In the genomic region with DNA sequence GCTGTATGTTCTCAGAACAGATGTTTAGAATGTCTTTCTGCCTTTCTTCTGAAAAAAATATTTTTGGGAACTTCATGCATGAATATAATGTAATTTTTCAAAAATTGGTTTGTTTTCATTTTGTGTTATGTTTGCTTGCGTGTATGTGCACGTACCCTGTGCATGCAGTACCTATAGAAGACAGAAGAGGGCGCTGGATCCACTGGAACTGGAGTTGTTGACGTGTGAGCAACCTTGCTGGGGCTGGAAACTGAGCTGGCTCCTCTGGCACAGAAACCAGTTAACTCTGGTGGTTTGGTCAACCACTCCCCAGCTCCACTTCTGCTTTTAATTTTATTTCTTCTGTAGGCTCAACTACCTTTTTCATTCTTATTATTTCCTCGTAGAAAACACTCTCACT, we compare ENCODE assay signal across 9 mouse cellular contexts.
DNase-seq lines count a peak whose midpoint lies in the region; ATAC-seq and TF ChIP-seq lines count a peak whose summit lies in the region.
"Had no signal": no experiment of that assay in that cellular context is flagged by ENCODE, and none has a peak within 500 bp of the region (broad histone marks: within the 10 kb centered on the region; RNA-seq: fewer than 3 reads in every experiment).

No protein-coding gene starts in this region.

- no peak overlapping the region for H3K4me2 ChIP-seq in intestine, postnatal 0 days (replicated peaks; ENCODE audit: low read depth)
- H3K4me2 ChIP-seq in intestine, embryonic 15.5 days (replicated peaks): no peak overlapping the region
- no peak overlapping the region for H3K4me2 ChIP-seq in kidney, postnatal 0 days (ENCODE audit: low read length)
- H3K4me2 ChIP-seq: lung, embryonic 15.5 days had no signal

- no peaks in the 10 kb centered on the region for H3K4me1 ChIP-seq in intestine, postnatal 0 days (replicated peaks; ENCODE audit: control insufficient read depth, insufficient read depth, low read length)
- no peaks in the 10 kb centered on the region for H3K4me1 ChIP-seq in intestine, embryonic 15.5 days (replicated peaks)
- H3K4me1 ChIP-seq in kidney, postnatal 0 days (replicated peaks; ENCODE audit: insufficient read depth, low read length): no peaks in the 10 kb centered on the region
- H3K4me1 ChIP-seq: lung, embryonic 15.5 days had no signal

- DNase-seq in urinary bladder, postnatal 14 days (ENCODE audit: low spot score): peak; percentile 4
- no peak for DNase-seq in urinary bladder, postnatal 25 days (ENCODE audit: low spot score)
- DNase-seq in kidney, postnatal 0 days (ENCODE audit: low spot score): no peak
- no peak for DNase-seq in B cell, adult 2 months
- no peak for DNase-seq in cerebellum, adult 18-20 months

- 67% methylated on average over 5 of the region's 5 CpGs for WGBS in intestine, postnatal 0 days
- WGBS in intestine, embryonic 15.5 days: 64% methylated on average over 5 of the region's 5 CpGs
- 77% methylated on average over 5 of the region's 5 CpGs for WGBS in kidney, postnatal 0 days

- no peak overlapping the region for H3K27ac ChIP-seq in intestine, postnatal 0 days (ENCODE audit: low read depth, low read length)
- H3K27ac ChIP-seq in intestine, embryonic 15.5 days: no peak overlapping the region
- no peak overlapping the region for H3K27ac ChIP-seq in kidney, postnatal 0 days
- H3K27ac ChIP-seq: lung, embryonic 15.5 days had no signal

- no peak overlapping the region for H3K9ac ChIP-seq in intestine, postnatal 0 days (ENCODE audit: low read depth, low read length)
- no peak overlapping the region for H3K9ac ChIP-seq in intestine, embryonic 15.5 days
- no peak overlapping the region for H3K9ac ChIP-seq in kidney, postnatal 0 days (ENCODE audit: low read depth, low read length)
- H3K9ac ChIP-seq: lung, embryonic 15.5 days had no signal

- TF ChIP-seq CTCF in intestine, postnatal 0 days (IDR thresholded peaks at IDR 0.05; ENCODE audit: low read depth): peak; percentile 52
- peak; percentile 58 for TF ChIP-seq CTCF in kidney, postnatal 0 days (IDR thresholded peaks at IDR 0.05; ENCODE audit: low read depth)

- H3K36me3 ChIP-seq in intestine, postnatal 0 days (ENCODE audit: control insufficient read depth, insufficient read depth): no peaks in the 10 kb centered on the region
- H3K36me3 ChIP-seq in intestine, embryonic 15.5 days: no peaks in the 10 kb centered on the region
- no peaks in the 10 kb centered on the region for H3K36me3 ChIP-seq in kidney, postnatal 0 days (ENCODE audit: insufficient read depth, low read length)
- H3K36me3 ChIP-seq: lung, embryonic 15.5 days had no signal

- H3K9me3 ChIP-seq in intestine, postnatal 0 days (ENCODE audit: control insufficient read depth): no peaks in the 10 kb centered on the region
- H3K9me3 ChIP-seq in intestine, embryonic 15.5 days: no peaks in the 10 kb centered on the region
- no peaks in the 10 kb centered on the region for H3K9me3 ChIP-seq in kidney, postnatal 0 days (replicated peaks; ENCODE audit: low read length)
- H3K9me3 ChIP-seq: lung, embryonic 15.5 days had no signal

- no peak for ATAC-seq in intestine, postnatal 0 days
- ATAC-seq in intestine, embryonic 15.5 days: no peak
- ATAC-seq in kidney, postnatal 0 days (replicated peaks; ENCODE audit: low FRiP score, low read depth): no peak

- no peaks in the 10 kb centered on the region for H3K27me3 ChIP-seq in intestine, postnatal 0 days (replicated peaks; ENCODE audit: control insufficient read depth, insufficient read depth, low read length)
- no peaks in the 10 kb centered on the region for H3K27me3 ChIP-seq in intestine, embryonic 15.5 days (replicated peaks)
- no peaks in the 10 kb centered on the region for H3K27me3 ChIP-seq in kidney, postnatal 0 days (ENCODE audit: insufficient read depth, low read length)
- H3K27me3 ChIP-seq: lung, embryonic 15.5 days had no signal

- H3K4me3 ChIP-seq in intestine, postnatal 0 days (ENCODE audit: low read depth, low read length): no peak overlapping the region
- no peak overlapping the region for H3K4me3 ChIP-seq in intestine, embryonic 15.5 days (replicated peaks)
- H3K4me3 ChIP-seq in kidney, postnatal 0 days (replicated peaks; ENCODE audit: low read depth, low read length): no peak overlapping the region
- H3K4me3 ChIP-seq: erythroblast, embryonic 14.5 days; lung, embryonic 15.5 days had no signal
